Mouse (Mus musculus) testis, adult 2 months (tissue): ENCODE data around the gene Gm49776. TPM values are rescaled to one million over a fixed set of nuclear protein-coding genes. Genes with fewer than 3 reads are reported as not detected.

Source experiments
- H3K27ac ChIP-seq: fragments of 200-500 bp; 2 replicates; pipeline ENCODE4 v1.5.1; 2012; ENCODE audit warnings: low read depth, low read length; ENCODE audit not compliant: control insufficient read depth, insufficient read depth
- H3K27me3 ChIP-seq: fragments of 200-500 bp; 2 replicates; pipeline ENCODE4 v1.6.1; 2012; ENCODE audit warnings: mild to moderate bottlenecking, low read length, moderate library complexity; ENCODE audit not compliant: control insufficient read depth, insufficient read depth
- H3K36me3 ChIP-seq: fragments of 200-500 bp; 2 replicates; pipeline ENCODE4 v1.6.1; 2012; ENCODE audit warnings: mild to moderate bottlenecking, low read length; ENCODE audit not compliant: control insufficient read depth, insufficient read depth
- H3K4me1 ChIP-seq: fragments of 200-500 bp; 2 replicates; pipeline ENCODE4 v1.6.1; 2012; ENCODE audit warnings: low read length; ENCODE audit not compliant: control insufficient read depth, insufficient read depth
- H3K4me3 ChIP-seq: fragments of 200-500 bp; 2 replicates; pipeline ENCODE4 v1.5.1; 2012; ENCODE audit warnings: low read depth, mild to moderate bottlenecking, low read length, moderate library complexity, mixed read lengths; ENCODE audit not compliant: control insufficient read depth
- CTCF ChIP-seq: fragments of 200-500 bp; IDR thresholded peaks from 2 replicates; pipeline ENCODE4 v1.5.1; 2012; ENCODE audit warnings: low read depth, mild to moderate bottlenecking, inconsistent platforms, low read length, moderate library complexity; ENCODE audit not compliant: control insufficient read depth, insufficient read depth, insufficient replicate concordance
- POLR2A ChIP-seq: fragments of 200-500 bp; IDR thresholded peaks from 2 replicates; pipeline ENCODE4 v1.6.1; 2012; ENCODE audit warnings: low read depth, mild to moderate bottlenecking, inconsistent platforms, low read length, moderate library complexity; ENCODE audit not compliant: control insufficient read depth
- polyA plus RNA-seq: library from polyadenylated mRNA; depleted of rRNA; stranded (reverse); fragments of >200 nt; gene quantifications from 2 replicates; pipeline ENCODE4 v1.2.3, GENCODE M21; 2012

The Gm49776 gene
- polyA plus RNA-seq, 1 experiment = 0.38 TPM

- Histone ChIP-seq H3K4me1 (peaks cover 4% of the 10 kb centered on the region; the same call in 1 of the 2 replicates), H3K4me3 (peak overlapping the region; percentile 73), H3K27me3 (no peaks in the 10 kb centered on the region), H3K36me3 (no peaks in the 10 kb centered on the region), H3K27ac (no peak overlapping the region)
- TF ChIP-seq POLR2A (no peak), CTCF (peak; percentile 97)
Observed at GRCm38 (mm10) chr16:18211417-18212171, 46.5 kb downstream of the Gm49776 start.

GRCm38 (mm10) chr16:18210701-18211416 is 47.3 kb downstream of the Gm49776 start:
- no peaks in the 10 kb centered on the region for H3K36me3 ChIP-seq
- H3K4me1 ChIP-seq = peaks cover 4% of the 10 kb centered on the region; the same call in 1 of the 2 replicates
- H3K4me3 ChIP-seq = peak overlapping the region; percentile 73
- no peaks in the 10 kb centered on the region for H3K27me3 ChIP-seq
- TF ChIP-seq POLR2A = no peak
- peak; percentile 70; the same call in 1 of the 2 replicates for TF ChIP-seq CTCF
- H3K27ac ChIP-seq = no peak overlapping the region

- Histone ChIP-seq H3K4me3 (no peak overlapping the region), H3K27ac (no peak overlapping the region), H3K36me3 (no peaks in the 10 kb centered on the region), H3K4me1 (no peaks in the 10 kb centered on the region), H3K27me3 (no peaks in the 10 kb centered on the region)
- TF ChIP-seq CTCF (no peak), POLR2A (no peak)
Observed at GRCm38 (mm10) chr16:18203430-18204091, 54.6 kb downstream of the Gm49776 start.

- Histone ChIP-seq H3K27me3 (no peaks in the 10 kb centered on the region), H3K36me3 (no peaks in the 10 kb centered on the region), H3K27ac (no peak overlapping the region), H3K4me3 (no peak overlapping the region), H3K4me1 (no peaks in the 10 kb centered on the region)
- TF ChIP-seq CTCF (no peak), POLR2A (no peak)
Observed at GRCm38 (mm10) chr16:18202061-18202460, 56.1 kb downstream of the Gm49776 start.

- H3K36me3 ChIP-seq = no peaks in the 10 kb centered on the region
- H3K4me1 ChIP-seq = no peaks in the 10 kb centered on the region
- H3K27ac ChIP-seq = no peak overlapping the region
- TF ChIP-seq POLR2A (no peak), CTCF (no peak)
- no peaks in the 10 kb centered on the region for H3K27me3 ChIP-seq
- H3K4me3 ChIP-seq = no peak overlapping the region
Observed at GRCm38 (mm10) chr16:18201620-18202019, 56.5 kb downstream of the Gm49776 start.

GRCm38 (mm10) chr16:18200062-18200461 is 58.1 kb downstream of the Gm49776 start:
- Histone ChIP-seq H3K27me3 (no peaks in the 10 kb centered on the region), H3K4me1 (no peaks in the 10 kb centered on the region), H3K27ac (no peak overlapping the region), H3K36me3 (no peaks in the 10 kb centered on the region), H3K4me3 (no peak overlapping the region)
- no peak for TF ChIP-seq POLR2A
- TF ChIP-seq CTCF = no peak
